Mouse (Mus musculus): ENCODE data around the gene Dlx5. TPM values are rescaled to one million over a fixed set of nuclear protein-coding genes. Genes with fewer than 3 reads are reported as not detected.

The Dlx5 gene
- polyA plus RNA-seq, 1 experiment from 2014 or later, result 1.3 TPM

- ATAC-seq (ENCODE audit: insufficient number of reproducible peaks, insufficient read depth, low FRiP score, low read depth), result no peak
- Histone ChIP-seq H3K4me1 (ENCODE audit: control insufficient read depth in 2 of 2, insufficient read depth in 2 of 2, low read length in 2 of 2) (no peaks in the 10 kb centered on the region; a peak in 1 of 4 replicates), H3K9me3 (ENCODE audit: control insufficient read depth, low read length) (no peaks in the 10 kb centered on the region), H3K9ac (ENCODE audit: low read length) (no peak overlapping the region), H3K27ac (replicated peaks in 1 of 2; ENCODE audit: control insufficient read depth in 1 of 2, insufficient read depth in 1 of 2, low read depth in 2 of 2, low read length in 2 of 2) (no peak overlapping the region), H3K27me3 (ENCODE audit: control insufficient read depth, insufficient read depth, low read length) (peaks cover 87% of the 10 kb centered on the region), H3K36me3 (ENCODE audit: control insufficient read depth, insufficient read depth, low read length) (no peaks in the 10 kb centered on the region), H3K4me2 (ENCODE audit: low read length) (no peak overlapping the region), H3K4me3 (ENCODE audit: control insufficient read depth in 1 of 2, insufficient read depth in 1 of 2, low read depth in 1 of 2, low read length in 2 of 2) (no peak overlapping the region)
- WGBS, result 3% methylated on average over 26 of the region's 26 CpGs
Observed at GRCm38 (mm10) chr6:6850324-6851060, 31.4 kb downstream of the Dlx5 start.

- WGBS, result 3% methylated on average over 12 of the region's 12 CpGs
- Histone ChIP-seq H3K9me3 (ENCODE audit: control insufficient read depth, low read length) (no peaks in the 10 kb centered on the region), H3K27ac (replicated peaks in 1 of 2; ENCODE audit: control insufficient read depth in 1 of 2, insufficient read depth in 1 of 2, low read depth in 2 of 2, low read length in 2 of 2) (no peak overlapping the region), H3K9ac (ENCODE audit: low read length) (no peak overlapping the region), H3K36me3 (ENCODE audit: control insufficient read depth, insufficient read depth, low read length) (no peaks in the 10 kb centered on the region), H3K4me2 (ENCODE audit: low read length) (no peak overlapping the region), H3K4me1 (ENCODE audit: control insufficient read depth in 2 of 2, insufficient read depth in 2 of 2, low read length in 2 of 2) (no peaks in the 10 kb centered on the region; a peak in 1 of 4 replicates), H3K4me3 (ENCODE audit: control insufficient read depth in 1 of 2, insufficient read depth in 1 of 2, low read depth in 1 of 2, low read length in 2 of 2) (no peak overlapping the region), H3K27me3 (ENCODE audit: control insufficient read depth, insufficient read depth, low read length) (peaks cover 81% of the 10 kb centered on the region)
- ATAC-seq (ENCODE audit: insufficient number of reproducible peaks, insufficient read depth, low FRiP score, low read depth), result no peak
Observed at GRCm38 (mm10) chr6:6849744-6850143, 32.1 kb downstream of the Dlx5 start.

GRCm38 (mm10) chr6:6848541-6848940, 33.3 kb downstream of the Dlx5 start:
- Histone ChIP-seq H3K9me3 (ENCODE audit: control insufficient read depth, low read length) (no peaks in the 10 kb centered on the region), H3K27ac (replicated peaks in 1 of 2; ENCODE audit: control insufficient read depth in 1 of 2, insufficient read depth in 1 of 2, low read depth in 2 of 2, low read length in 2 of 2) (no peak overlapping the region), H3K27me3 (ENCODE audit: control insufficient read depth, insufficient read depth, low read length) (peaks cover 73% of the 10 kb centered on the region), H3K9ac (ENCODE audit: low read length) (no peak overlapping the region), H3K4me3 (ENCODE audit: control insufficient read depth in 1 of 2, insufficient read depth in 1 of 2, low read depth in 1 of 2, low read length in 2 of 2) (no peak overlapping the region), H3K4me2 (ENCODE audit: low read length) (no peak overlapping the region), H3K4me1 (ENCODE audit: control insufficient read depth in 2 of 2, insufficient read depth in 2 of 2, low read length in 2 of 2) (no peaks in the 10 kb centered on the region; a peak in 1 of 4 replicates), H3K36me3 (ENCODE audit: control insufficient read depth, insufficient read depth, low read length) (no peaks in the 10 kb centered on the region)
- 31% methylated on average over 4 of the region's 4 CpGs for WGBS
- no peak for ATAC-seq (ENCODE audit: insufficient number of reproducible peaks, insufficient read depth, low FRiP score, low read depth)

GRCm38 (mm10) chr6:6833301-6833700, 48.6 kb downstream of the Dlx5 start:
- WGBS, result 83% methylated on average over 3 of the region's 3 CpGs
- Histone ChIP-seq H3K9me3 (ENCODE audit: control insufficient read depth, low read length) (no peaks in the 10 kb centered on the region), H3K36me3 (ENCODE audit: control insufficient read depth, insufficient read depth, low read length) (no peaks in the 10 kb centered on the region), H3K4me3 (ENCODE audit: control insufficient read depth in 1 of 2, insufficient read depth in 1 of 2, low read depth in 1 of 2, low read length in 2 of 2) (no peak overlapping the region), H3K27ac (replicated peaks in 1 of 2; ENCODE audit: control insufficient read depth in 1 of 2, insufficient read depth in 1 of 2, low read depth in 2 of 2, low read length in 2 of 2) (no peak overlapping the region), H3K4me1 (ENCODE audit: control insufficient read depth in 2 of 2, insufficient read depth in 2 of 2, low read length in 2 of 2) (peaks cover 0 to 6% of the 10 kb centered on the region in 2 experiments; a peak in 2 of 4 replicates), H3K9ac (ENCODE audit: low read length) (no peak overlapping the region), H3K27me3 (ENCODE audit: control insufficient read depth, insufficient read depth, low read length) (no peaks in the 10 kb centered on the region), H3K4me2 (ENCODE audit: low read length) (no peak overlapping the region)
- ATAC-seq (ENCODE audit: insufficient number of reproducible peaks, insufficient read depth, low FRiP score, low read depth), result no peak

GRCm38 (mm10) chr6:6830446-6830845, 51.4 kb downstream of the Dlx5 start:
- Histone ChIP-seq H3K27me3 (ENCODE audit: control insufficient read depth, insufficient read depth, low read length) (no peaks in the 10 kb centered on the region), H3K4me1 (ENCODE audit: control insufficient read depth in 2 of 2, insufficient read depth in 2 of 2, low read length in 2 of 2) (peaks cover 0 to 6% of the 10 kb centered on the region in 2 experiments; a peak in 2 of 4 replicates), H3K4me2 (ENCODE audit: low read length) (peak overlapping the region; percentile 40), H3K9me3 (ENCODE audit: control insufficient read depth, low read length) (no peaks in the 10 kb centered on the region), H3K9ac (ENCODE audit: low read length) (no peak overlapping the region), H3K27ac (replicated peaks in 1 of 2; ENCODE audit: control insufficient read depth in 1 of 2, insufficient read depth in 1 of 2, low read depth in 2 of 2, low read length in 2 of 2) (peak overlapping the region; percentile 2 to 61), H3K36me3 (ENCODE audit: control insufficient read depth, insufficient read depth, low read length) (no peaks in the 10 kb centered on the region), H3K4me3 (ENCODE audit: control insufficient read depth in 1 of 2, insufficient read depth in 1 of 2, low read depth in 1 of 2, low read length in 2 of 2) (no peak overlapping the region)
- 25% methylated on average over 7 of the region's 7 CpGs for WGBS
- ATAC-seq (ENCODE audit: insufficient number of reproducible peaks, insufficient read depth, low FRiP score, low read depth), result peak; percentile 66; the same call in 1 of the 2 replicates

Other genes starting within 250 kb of the Dlx5 start
- not detected in 2 replicates for gene Dlx6, start 18.8 kb downstream of the Dlx5 start, polyA plus RNA-seq (2014; fragmentation: Nextera tagmentation; extraction: Ambion mirVana)
- 4.8 and 4.9 TPM in 2 replicates for gene Sdhaf3, start 73.9 kb upstream of the Dlx5 start, polyA plus RNA-seq (2014; fragmentation: Nextera tagmentation; extraction: Ambion mirVana)